Mouse (Mus musculus) thymus, postnatal 4 days (tissue): Measurements from ENCODE around the gene Gjd3.
"Not testable (repeated sequence)": the region's sequence is repeated elsewhere in the genome, so short reads cannot be mapped to it uniquely, and the experiment has no call there.

Source experiments
- DNase-seq: peaks from one replicate; pipeline ENCODE4 v3.0.0; 2021

Gene Gjd3

GRCm38 (mm10) chr11:98982773-98983133 lies at the start of gene Gjd3:
Gene Gjd3 (minus strand): TSS chr11:98983016.
- DNase-seq, result no peak

- peak; percentile 18 for DNase-seq
Observed at GRCm38 (mm10) chr11:99026899-99027440, 44.2 kb upstream of the Gjd3 start.

GRCm38 (mm10) chr11:99025878-99026277 lies 43.1 kb upstream of the Gjd3 start:
- DNase-seq, result peak; percentile 25

GRCm38 (mm10) chr11:99024468-99025134 lies 41.8 kb upstream of the Gjd3 start:
- peak; percentile 31 for DNase-seq

GRCm38 (mm10) chr11:99023500-99024467 lies 41.0 kb upstream of the Gjd3 start, which contains the start of gene Top2a:
Gene Top2a (minus strand): TSS chr11:99024189.
- DNase-seq, result peak; percentile 86

GRCm38 (mm10) chr11:99023094-99023493 lies 40.3 kb upstream of the Gjd3 start:
- DNase-seq, result peak; percentile 17

- DNase-seq, result no peak
Observed at GRCm38 (mm10) chr11:99022384-99022933, 39.6 kb upstream of the Gjd3 start.

- no peak for DNase-seq
Observed at GRCm38 (mm10) chr11:99019844-99020243, 37.0 kb upstream of the Gjd3 start.

GRCm38 (mm10) chr11:99013856-99014255 lies 31.0 kb upstream of the Gjd3 start:
- DNase-seq, result no peak

- no peak for DNase-seq
Observed at GRCm38 (mm10) chr11:99010706-99011105, 27.9 kb upstream of the Gjd3 start.

- DNase-seq, result no peak
Observed at GRCm38 (mm10) chr11:99010124-99010523, 27.3 kb upstream of the Gjd3 start.

- DNase-seq, result no peak
Observed at GRCm38 (mm10) chr11:99006788-99007187, 24.0 kb upstream of the Gjd3 start.

GRCm38 (mm10) chr11:98999243-98999642 lies 16.4 kb upstream of the Gjd3 start:
- DNase-seq, result no peak

- DNase-seq, result no peak
Observed at GRCm38 (mm10) chr11:98998776-98999175, 16.0 kb upstream of the Gjd3 start.

GRCm38 (mm10) chr11:98997659-98998058 lies 14.8 kb upstream of the Gjd3 start:
- no peak for DNase-seq

GRCm38 (mm10) chr11:98995987-98996386 lies 13.2 kb upstream of the Gjd3 start:
- no peak for DNase-seq

- DNase-seq, result no peak
Observed at GRCm38 (mm10) chr11:98990866-98991265, 8.1 kb upstream of the Gjd3 start.

- not testable (repeated sequence) for DNase-seq
Observed at GRCm38 (mm10) chr11:98988260-98988659, 5.4 kb upstream of the Gjd3 start.

- no peak for DNase-seq
Observed at GRCm38 (mm10) chr11:98985542-98985941, 2.7 kb upstream of the Gjd3 start.

- DNase-seq, result no peak
Observed at GRCm38 (mm10) chr11:98983551-98983950, 735 bp upstream of the Gjd3 start.

- DNase-seq, result peak; percentile 78
Observed at GRCm38 (mm10) chr11:98981997-98982772, 631 bp downstream of the Gjd3 start.

- DNase-seq, result no peak
Observed at GRCm38 (mm10) chr11:98981289-98981996, 1.4 kb downstream of the Gjd3 start.
